Mouse (Mus musculus): ENCODE results near the gene Rps23. TPM values are rescaled to one million over a fixed set of nuclear protein-coding genes. Genes with fewer than 3 reads are reported as not detected.

Gene Rps23
- polyA plus RNA-seq, 1 experiment from 2014 or later, result 221 TPM

Other genes starting within 250 kb of the Rps23 start
- gene Atp6ap1l, start 17.6 kb upstream of the Rps23 start, polyA plus RNA-seq (2015; fragmentation: Nextera tagmentation; extraction: Ambion mirVana), result 0.23 TPM in 1 of 2 replicates, not detected in the other